8 mouse cellular contexts compared by ENCODE assay signal in genomic region chr5:143037201-143037600, GRCm38 (mm10).
A peak's percentile ranks its signal among the peaks of the same experiment; 100 is the strongest.
DNase-seq lines count a peak whose midpoint lies in the region; ATAC-seq and TF ChIP-seq lines count a peak whose summit lies in the region.

No protein-coding gene starts in this region.

- DNase-seq in layer of hippocampus, adult 2 months (ENCODE audit: low spot score in 2 of 2), result peak; percentile 52 to 72
- DNase-seq in layer of hippocampus, postnatal 25 days (ENCODE audit: extremely low spot score in 1 of 2, low spot score in 1 of 2), result no peak
- peak; percentile 44 for DNase-seq in T-cell, adult 2 months (ENCODE audit: low spot score)
- DNase-seq in gastrocnemius, postnatal 36 days, result no peak

- H3K4me2 ChIP-seq in intestine, embryonic 16.5 days (ENCODE audit: low read depth, low read length), result no peak overlapping the region

- intact Hi-C loops in gastrocnemius, postnatal 36 days (cut with DNase I), result loop anchor here (5.0 to 10.0 kb wide), 2 partner anchors 160 to 272 kb away; no protein-coding TSS in a partner anchor

- H3K4me3 ChIP-seq in layer of hippocampus, adult 2 months, result no peak overlapping the region
- no peak overlapping the region for H3K4me3 ChIP-seq in E14TG2a.4 (replicated peaks; ENCODE audit: low read length)
- no peak overlapping the region for H3K4me3 ChIP-seq in embryonic fibroblast, embryonic 13.5 days (ENCODE audit: insufficient read depth, low read length)
- H3K4me3 ChIP-seq in intestine, embryonic 16.5 days (ENCODE audit: low read length), result no peak overlapping the region

- no peak overlapping the region for H3K9ac ChIP-seq in intestine, embryonic 16.5 days (ENCODE audit: low read depth, low read length)

- no peak overlapping the region for H3K27ac ChIP-seq in layer of hippocampus, adult 2 months
- H3K27ac ChIP-seq in embryonic fibroblast, embryonic 13.5 days (ENCODE audit: insufficient read depth, low read length), result peak overlapping the region; percentile 83
- no peak overlapping the region for H3K27ac ChIP-seq in intestine, embryonic 16.5 days (ENCODE audit: low read length)

- TF ChIP-seq CTCF in layer of hippocampus, adult 2 months (conservative IDR thresholded peaks at IDR 0.05), result peak; percentile 94
- peak; percentile 70 for TF ChIP-seq CTCF in E14TG2a.4 (conservative IDR thresholded peaks at IDR 0.05; ENCODE audit: low read length)
- TF ChIP-seq CTCF in embryonic fibroblast, embryonic 13.5 days (IDR thresholded peaks at IDR 0.05; ENCODE audit: borderline replicate concordance, insufficient read depth, low read length), result no peak

- peak; percentile 84 for ATAC-seq in megakaryocyte-erythroid progenitor cell, adult 5-6 weeks (replicated peaks; ENCODE audit: low FRiP score, low TSS enrichment, poor library complexity, severe bottlenecking)
- ATAC-seq in intestine, embryonic 16.5 days, result no peak

- no peaks in the 10 kb centered on the region for H3K9me3 ChIP-seq in E14TG2a.4 (ENCODE audit: low read length)
- H3K9me3 ChIP-seq in intestine, embryonic 16.5 days (ENCODE audit: control insufficient read depth, low read length), result no peaks in the 10 kb centered on the region

- 0 out of 2 replicates have a peak, but pooled peaks have one; percentile 16 for TF ChIP-seq POLR2A in embryonic fibroblast, embryonic 13.5 days (IDR thresholded peaks at IDR 0.05; ENCODE audit: low read depth, low read length)

- H3K36me3 ChIP-seq in E14TG2a.4 (ENCODE audit: insufficient read depth, low read length), result peaks cover 64% of the 10 kb centered on the region
- no peaks in the 10 kb centered on the region for H3K36me3 ChIP-seq in intestine, embryonic 16.5 days (ENCODE audit: control insufficient read depth, insufficient read depth, low read length)

- 25% methylated on average over 1 of the region's 1 CpGs for WGBS in intestine, embryonic 16.5 days

- H3K4me1 ChIP-seq in E14TG2a.4 (replicated peaks; ENCODE audit: low read depth, low read length), result no peaks in the 10 kb centered on the region
- peaks cover 16% of the 10 kb centered on the region for H3K4me1 ChIP-seq in embryonic fibroblast, embryonic 13.5 days (ENCODE audit: control insufficient read depth, insufficient read depth, low read length)
- no peaks in the 10 kb centered on the region for H3K4me1 ChIP-seq in intestine, embryonic 16.5 days (ENCODE audit: control insufficient read depth, insufficient read depth, low read length)

- no peaks in the 10 kb centered on the region for H3K27me3 ChIP-seq in E14TG2a.4 (ENCODE audit: insufficient read depth, low read length)
- no peaks in the 10 kb centered on the region for H3K27me3 ChIP-seq in intestine, embryonic 16.5 days (replicated peaks; ENCODE audit: control insufficient read depth, insufficient read depth, low read length)

Comparison
In these comparisons a context has a peak if more than half of its experiments do, and no peak if none do; other contexts are left out.
1. DNase-seq: peak in layer of hippocampus, adult 2 months (2 of 2) and T-cell, adult 2 months (single experiment); none in layer of hippocampus, postnatal 25 days (0 of 2) and gastrocnemius, postnatal 36 days (0 of 2).